Mouse (Mus musculus) retina, postnatal 1 day (tissue): ENCODE measurements around the gene Mkrn2os.
"Not testable (repeated sequence)": the region's sequence is repeated elsewhere in the genome, so short reads cannot be mapped to it uniquely, and the experiment has no call there.

Experiments
- DNase-seq: peaks from one replicate; pipeline ENCODE4 v3.0.0-alpha.2; 2012

The Mkrn2os gene

GRCm38 (mm10) chr6:115592458-115592857, at the start of gene Mkrn2os:
Gene Mkrn2os (minus strand): TSS chr6:115592576.
- DNase-seq: peak; percentile 14

GRCm38 (mm10) chr6:115638188-115638587, 45.8 kb upstream of the Mkrn2os start:
- DNase-seq: not testable (repeated sequence)

- DNase-seq: no peak
These were observed 41.6 kb upstream of the Mkrn2os start for GRCm38 (mm10) chr6:115634015-115634414.

- DNase-seq: no peak
These were observed 38.9 kb upstream of the Mkrn2os start for GRCm38 (mm10) chr6:115631056-115631795.

- no peak for DNase-seq
These were observed 33.7 kb upstream of the Mkrn2os start for GRCm38 (mm10) chr6:115626121-115626520.

- DNase-seq: no peak
These were observed 28.6 kb upstream of the Mkrn2os start for GRCm38 (mm10) chr6:115620942-115621341.

- no peak for DNase-seq
These were observed 27.4 kb upstream of the Mkrn2os start for GRCm38 (mm10) chr6:115619818-115620217.

- no peak for DNase-seq
These were observed 23.6 kb upstream of the Mkrn2os start for GRCm38 (mm10) chr6:115615983-115616382.

- no peak for DNase-seq
These were observed 21.4 kb upstream of the Mkrn2os start for GRCm38 (mm10) chr6:115613793-115614192.

GRCm38 (mm10) chr6:115610301-115610700, 17.9 kb upstream of the Mkrn2os start:
- no peak for DNase-seq

- peak; percentile 49 for DNase-seq
These were observed 16.7 kb upstream of the Mkrn2os start for GRCm38 (mm10) chr6:115609121-115609520.

GRCm38 (mm10) chr6:115607429-115607828, 15.1 kb upstream of the Mkrn2os start:
- no peak for DNase-seq

- no peak for DNase-seq
These were observed 14.1 kb upstream of the Mkrn2os start for GRCm38 (mm10) chr6:115606461-115606860.

GRCm38 (mm10) chr6:115601715-115602523, 9.5 kb upstream of the Mkrn2os start, which contains the start of gene Mkrn2:
Gene Mkrn2 (plus strand): TSS chr6:115601902.
- DNase-seq: peak; percentile 91

GRCm38 (mm10) chr6:115601322-115601714, 8.9 kb upstream of the Mkrn2os start:
- no peak for DNase-seq

- no peak for DNase-seq
These were observed 3.3 kb upstream of the Mkrn2os start for GRCm38 (mm10) chr6:115595667-115596066.

GRCm38 (mm10) chr6:115594463-115594862, 2.1 kb upstream of the Mkrn2os start:
- no peak for DNase-seq

GRCm38 (mm10) chr6:115593252-115593651, 876 bp upstream of the Mkrn2os start:
- DNase-seq: no peak

- no peak for DNase-seq
These were observed 550 bp downstream of the Mkrn2os start for GRCm38 (mm10) chr6:115591692-115592359.

- DNase-seq: no peak
These were observed 6.1 kb downstream of the Mkrn2os start for GRCm38 (mm10) chr6:115586321-115586720.

GRCm38 (mm10) chr6:115584176-115584575, 8.2 kb downstream of the Mkrn2os start:
- DNase-seq: no peak

- DNase-seq: no peak
These were observed 8.8 kb downstream of the Mkrn2os start for GRCm38 (mm10) chr6:115583430-115584125.
